Mouse (Mus musculus) hindbrain, embryonic 13.5 days (tissue): Measurements from ENCODE around the gene Ap2a1. TPM values are rescaled to one million over a fixed set of nuclear protein-coding genes. Genes with fewer than 3 reads are reported as not detected.

ENCODE experiments used
- polyA plus RNA-seq: library from polyadenylated mRNA; unstranded; fragments of >200 nt; fragmentation: Nextera tagmentation; extraction: Ambion mirVana; gene quantifications from 2 replicates; pipeline ENCODE4 v1.2.1, GENCODE M21; 2015

The Ap2a1 gene
- polyA plus RNA-seq, 1 experiment from 2014 or later: 105 TPM

Other genes starting within 250 kb of the Ap2a1 start
- not detected in 2 replicates for gene Izumo2, start 220.8 kb downstream of the Ap2a1 start, polyA plus RNA-seq
- gene Vrk3, start 181.1 kb downstream of the Ap2a1 start, polyA plus RNA-seq: 28.4 and 33.0 TPM in 2 replicates
- gene Zfp473, start 178.4 kb downstream of the Ap2a1 start, polyA plus RNA-seq: 0.78 and 0.91 TPM in 2 replicates
- gene Nup62, start 113.4 kb downstream of the Ap2a1 start, polyA plus RNA-seq: 47.6 and 47.9 TPM in 2 replicates
- 1.6 and 1.7 TPM in 2 replicates for gene Il4i1, start 113.1 kb downstream of the Ap2a1 start, polyA plus RNA-seq
- 3.5 and 4.2 TPM in 2 replicates for gene Atf5, start 112.8 kb downstream of the Ap2a1 start, polyA plus RNA-seq
- 86.8 and 93.7 TPM in 2 replicates for gene Akt1s1, start 80.5 kb downstream of the Ap2a1 start, polyA plus RNA-seq
- gene Tbc1d17, start 80.4 kb downstream of the Ap2a1 start, polyA plus RNA-seq: 108 and 112 TPM in 2 replicates
- 34.1 and 35.8 TPM in 2 replicates for gene Pnkp, start 72.4 kb downstream of the Ap2a1 start, polyA plus RNA-seq
- gene Ptov1, start 59.7 kb downstream of the Ap2a1 start, polyA plus RNA-seq: 495 and 503 TPM in 2 replicates
- 142 and 147 TPM in 2 replicates for gene Med25, start 36.8 kb downstream of the Ap2a1 start, polyA plus RNA-seq
- 19.3 and 19.8 TPM in 2 replicates for gene Fuz, start 33.4 kb downstream of the Ap2a1 start, polyA plus RNA-seq
- 0.17 TPM in 1 of 2 replicates, not detected in the other for gene Tsks, start 13.7 kb upstream of the Ap2a1 start, polyA plus RNA-seq
- 52.2 and 56.3 TPM in 2 replicates for gene Cpt1c, start 45.4 kb upstream of the Ap2a1 start, polyA plus RNA-seq
- gene Prmt1, start 57.1 kb upstream of the Ap2a1 start, polyA plus RNA-seq: 681 and 687 TPM in 2 replicates
- gene Irf3, start 68.2 kb upstream of the Ap2a1 start, polyA plus RNA-seq: 66.7 and 68.3 TPM in 2 replicates
- 16.2 and 19.7 TPM in 2 replicates for gene Bcl2l12, start 69.2 kb upstream of the Ap2a1 start, polyA plus RNA-seq
- gene Scaf1, start 86.9 kb upstream of the Ap2a1 start, polyA plus RNA-seq: 42.4 and 45.2 TPM in 2 replicates
- gene Rras, start 88.5 kb upstream of the Ap2a1 start, polyA plus RNA-seq: 11.5 and 15.4 TPM in 2 replicates
- 13.8 and 14.5 TPM in 2 replicates for gene Prr12, start 123.4 kb upstream of the Ap2a1 start, polyA plus RNA-seq
- 58.0 and 58.5 TPM in 2 replicates for gene Nosip, start 132.9 kb upstream of the Ap2a1 start, polyA plus RNA-seq
- 14.8 and 17.1 TPM in 2 replicates for gene Prrg2, start 133.2 kb upstream of the Ap2a1 start, polyA plus RNA-seq
- 93.8 and 103 TPM in 2 replicates for gene Rcn3, start 162.7 kb upstream of the Ap2a1 start, polyA plus RNA-seq
- 26.9 and 28.3 TPM in 2 replicates for gene Fcgrt, start 174.4 kb upstream of the Ap2a1 start, polyA plus RNA-seq
- 994 and 999 TPM in 2 replicates for gene Rps11, start 194.9 kb upstream of the Ap2a1 start, polyA plus RNA-seq
- 770 and 846 TPM in 2 replicates for gene Rpl13a, start 199.3 kb upstream of the Ap2a1 start, polyA plus RNA-seq
- 0.14 TPM in 1 of 2 replicates, not detected in the other for gene Gm45713, start 206.7 kb upstream of the Ap2a1 start, polyA plus RNA-seq
- 1.4 and 1.6 TPM in 2 replicates for gene Flt3l, start 206.9 kb upstream of the Ap2a1 start, polyA plus RNA-seq
- 85.6 and 94.4 TPM in 2 replicates for gene Pih1d1, start 224.8 kb upstream of the Ap2a1 start, polyA plus RNA-seq
- 23.7 and 24.5 TPM in 2 replicates for gene Aldh16a1, start 225.1 kb upstream of the Ap2a1 start, polyA plus RNA-seq
- 0.42 and 0.62 TPM in 2 replicates for gene Slc17a7, start 234.5 kb upstream of the Ap2a1 start, polyA plus RNA-seq